Mouse (Mus musculus) forebrain, embryonic 16.5 days (tissue): ENCODE measurements around the gene Tubd1. TPM values are rescaled to one million over a fixed set of nuclear protein-coding genes. Genes with fewer than 3 reads are reported as not detected.

Experiments
- ATAC-seq: fragments of 200-750 bp; cut with Nextera tagmentation; 2 replicates; pipeline ENCODE4 v1.8.0; 2017; ENCODE audit warnings: mild to moderate bottlenecking, moderate library complexity
- H3K27ac ChIP-seq: fragments of 300-500 bp; sonication (generic); 2 replicates; pipeline ENCODE4 v1.5.1; 2014; ENCODE audit warnings: low read length, control low read depth
- H3K27me3 ChIP-seq: fragments of 300-500 bp; sonication (generic); replicated peaks from 2 replicates; pipeline ENCODE4 v1.6.1; 2014; ENCODE audit warnings: low read length; ENCODE audit not compliant: control insufficient read depth, insufficient read depth
- H3K36me3 ChIP-seq: fragments of 300-500 bp; sonication (generic); 2 replicates; pipeline ENCODE4 v1.6.1; 2014; ENCODE audit not compliant: control insufficient read depth, insufficient read depth
- H3K4me1 ChIP-seq: fragments of 300-500 bp; sonication (generic); replicated peaks from 2 replicates; pipeline ENCODE4 v1.6.1; 2014; ENCODE audit warnings: low read length; ENCODE audit not compliant: control insufficient read depth, insufficient read depth
- H3K4me2 ChIP-seq: fragments of 300-500 bp; sonication (generic); 2 replicates; pipeline ENCODE4 v1.6.1; 2014; ENCODE audit warnings: mild to moderate bottlenecking, low read length, control low read depth
- H3K4me3 ChIP-seq: fragments of 300-500 bp; sonication (generic); replicated peaks from 2 replicates; pipeline ENCODE4 v1.5.1; 2014; ENCODE audit warnings: mild to moderate bottlenecking, low read length, control low read depth
- H3K9ac ChIP-seq: fragments of 300-500 bp; sonication (generic); replicated peaks from 2 replicates; pipeline ENCODE4 v1.6.1; 2014; ENCODE audit warnings: low read depth, low read length, control low read depth
- H3K9me3 ChIP-seq: fragments of 300-500 bp; sonication (generic); 2 replicates; pipeline ENCODE4 v1.6.1; 2016; ENCODE audit warnings: low read length; ENCODE audit not compliant: control insufficient read depth
- WGBS: fragments of 180-500 bp; shearing (Covaris S2); extraction: QIAGEN DNeasy Blood & Tissue Kit; methylation state at CpG from one replicate; pipeline ENCODE4 v1.1.7; 2014; 5-methylcytosine and 5-hydroxymethylcytosine counted together
- microRNA counts: library from miRNA; unstranded; fragments of <30 nt; microRNA quantifications from one replicate; lab custom pipeline; 2016
- microRNA-seq: library from miRNA; unstranded; fragments of <30 nt; microRNA quantifications from one replicate; pipeline ENCODE4, GENCODE M21; 2017
- polyA plus RNA-seq: library from polyadenylated mRNA; unstranded; fragments of >200 nt; fragmentation: Nextera tagmentation; extraction: Ambion mirVana; gene quantifications from 2 replicates; pipeline ENCODE4 v1.2.1, GENCODE M21; 2015

Tubd1 gene
- polyA plus RNA-seq, 1 experiment from 2014 or later: 11.3 TPM

GRCm38 (mm10) chr11:86614607-86615006 is 69.8 kb downstream of the Tubd1 start:
- Histone ChIP-seq H3K27me3 (no peaks in the 10 kb centered on the region), H3K9ac (no peak overlapping the region), H3K36me3 (no peaks in the 10 kb centered on the region), H3K27ac (no peak overlapping the region), H3K4me1 (no peaks in the 10 kb centered on the region), H3K4me2 (no peak overlapping the region), H3K9me3 (no peaks in the 10 kb centered on the region), H3K4me3 (no peak overlapping the region)
- 84% methylated on average over 5 of the region's 5 CpGs for WGBS
- ATAC-seq: no peak

MicroRNAs within 50 kb of the gene (microRNA counts, 519-probe panel; counts per million panel counts)
- microRNA mmu-miR-21 (lab: Ali Mortazavi, UCI): 3,135 counts per million, percentile 79 among the panel's probes with 10 or more counts

Small RNAs within 50 kb of the gene (microRNA-seq; reads per million reads assigned to microRNA genes)
- 3,859 reads per million, percentile 90 among the genes with 10 or more reads in this experiment for gene Mir21a

Other genes starting within 250 kb of the Tubd1 start
- gene Med13, start 187.4 kb upstream of the Tubd1 start, polyA plus RNA-seq: 13.2 and 15.2 TPM in 2 replicates
- gene Rnft1, start 60.3 kb upstream of the Tubd1 start, polyA plus RNA-seq: 21.6 and 23.4 TPM in 2 replicates
- 57.1 and 66.4 TPM in 2 replicates for gene Rps6kb1, start 186 bp upstream of the Tubd1 start, polyA plus RNA-seq
- 103 and 116 TPM in 2 replicates for gene Vmp1, start 138.8 kb downstream of the Tubd1 start, polyA plus RNA-seq
- gene Ptrh2, start 139.0 kb downstream of the Tubd1 start, polyA plus RNA-seq: 37.2 and 39.2 TPM in 2 replicates
- gene Cltc, start 212.6 kb downstream of the Tubd1 start, polyA plus RNA-seq: 149 and 167 TPM in 2 replicates